Mouse (Mus musculus): ENCODE results near the gene Samd4b.

DNA sequence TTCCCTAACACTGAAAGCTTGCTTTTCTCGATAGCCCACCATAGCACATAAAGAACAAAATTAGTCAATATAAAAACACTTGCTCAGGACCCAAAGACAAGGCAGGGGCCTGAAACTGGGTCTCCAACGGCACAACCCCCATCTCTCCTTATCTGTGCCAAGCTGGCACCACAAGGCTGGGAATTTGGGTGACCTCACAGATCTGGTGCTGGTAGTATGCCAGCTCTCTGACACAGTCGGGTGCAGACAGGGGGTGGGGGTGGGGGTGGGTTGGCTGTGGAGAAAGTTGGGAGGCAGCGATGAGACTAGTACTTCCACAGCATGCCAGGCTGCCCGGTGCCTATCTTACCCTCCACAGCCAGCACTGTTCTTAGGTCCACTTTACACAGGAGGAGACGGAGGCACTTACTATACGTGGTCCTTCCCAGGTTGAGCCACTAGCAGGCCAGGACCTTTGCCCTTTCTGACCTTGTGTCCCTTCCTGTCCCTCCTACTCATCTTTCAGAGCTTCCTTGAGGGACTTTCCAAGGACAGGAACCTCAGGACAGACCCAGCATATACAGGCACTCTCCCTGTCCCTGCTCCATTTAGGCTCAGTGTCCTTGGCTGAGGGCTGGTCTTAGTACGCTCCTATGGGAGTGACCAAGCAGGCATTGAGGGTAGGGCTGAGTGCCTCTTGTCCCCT, 2.1 kb downstream of the Samd4b start:
- TF ChIP-seq CTCF (IDR thresholded peaks at IDR 0.05; ENCODE audit: low read depth, low read length) (no peak), GATA2 (IDR thresholded peaks at IDR 0.05; ENCODE audit: borderline replicate concordance, low read depth, low read length) (no peak), POLR2AphosphoS5 (IDR thresholded peaks at IDR 0.05; ENCODE audit: insufficient replicate concordance, low read depth, low read length) (no peak), TAL1 (conservative IDR thresholded peaks at IDR 0.05; ENCODE audit: low read depth, low read length) (no peak)
